Mouse (Mus musculus) bone marrow macrophage, adult 2 months (primary cell): ENCODE data around the gene Prss45.

ENCODE experiments used
- CTCF ChIP-seq: IDR thresholded peaks from 2 replicates; pipeline ENCODE4 v1.5.1; 2012; ENCODE audit warnings: low read depth, mild to moderate bottlenecking, low read length, moderate library complexity
- POLR2A ChIP-seq: IDR thresholded peaks from 2 replicates; pipeline ENCODE4 v1.6.1; 2012; ENCODE audit warnings: mild to moderate bottlenecking, low read depth, low read length, borderline replicate concordance

DNA sequence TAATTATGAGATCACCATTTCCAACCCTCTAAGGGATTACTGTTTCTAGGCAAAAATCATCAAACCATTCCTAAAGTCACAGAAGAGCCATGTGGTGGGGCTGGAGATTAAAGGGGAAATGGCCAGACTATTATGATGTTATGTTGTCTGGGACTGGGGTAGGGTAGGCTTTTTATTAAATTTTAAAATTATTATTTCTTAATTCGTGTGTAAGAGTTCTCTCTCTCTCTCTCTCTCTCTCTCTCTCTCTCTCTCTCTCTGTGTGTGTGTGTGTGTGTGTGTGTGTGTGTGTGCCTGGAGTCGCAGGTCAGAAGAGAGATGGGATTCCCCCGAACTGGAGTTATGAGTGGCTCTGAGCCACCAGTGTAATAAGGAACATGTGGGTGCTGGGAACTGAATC, 8.0 kb upstream of the Prss45 start, which contains the start of gene Prss43:
- no peak for TF ChIP-seq CTCF
- no peak for TF ChIP-seq POLR2A
